Mouse (Mus musculus) embryonic fibroblast, embryonic 13.5 days (primary cell): ENCODE results near the gene Fancd2. TPM values are rescaled to one million over a fixed set of nuclear protein-coding genes. Genes with fewer than 3 reads are reported as not detected.

Experiments used
- H3K27ac ChIP-seq: 2 replicates; pipeline ENCODE4 v1.5.1; 2012; ENCODE audit warnings: low read length, control low read depth, inconsistent platforms; ENCODE audit not compliant: insufficient read depth
- H3K4me1 ChIP-seq: 2 replicates; pipeline ENCODE4 v1.6.1; 2011; ENCODE audit warnings: low read length; ENCODE audit not compliant: control insufficient read depth, insufficient read depth
- H3K4me3 ChIP-seq: 2 replicates; pipeline ENCODE4 v1.5.1; 2011; ENCODE audit warnings: mild to moderate bottlenecking, control low read depth, low read length; ENCODE audit not compliant: insufficient read depth
- CTCF ChIP-seq: IDR thresholded peaks from 2 replicates; pipeline ENCODE4 v1.5.1; 2011; ENCODE audit warnings: mild to moderate bottlenecking, control low read depth, low read length, moderate library complexity, borderline replicate concordance; ENCODE audit not compliant: insufficient read depth
- POLR2A ChIP-seq: IDR thresholded peaks from 2 replicates; pipeline ENCODE4 v1.6.1; 2011; ENCODE audit warnings: low read depth, mild to moderate bottlenecking, control low read depth, low read length, moderate library complexity
- polyA plus RNA-seq: library from polyadenylated mRNA; stranded (reverse); fragments of >200 nt; gene quantifications from 2 replicates; pipeline ENCODE4 v1.2.4, GENCODE M21; 2011; ENCODE audit warnings: low read depth; ENCODE audit not compliant: missing spikeins, insufficient read length

Fancd2 gene
- polyA plus RNA-seq, 1 experiment, result 15.6 TPM

- peak within 1 kb of the TSS; percentile 72 for H3K4me3 ChIP-seq
- 0 out of 2 replicates have a peak, but pooled peaks cover 4% of the 10 kb centered on the region for H3K4me1 ChIP-seq
- no peak for TF ChIP-seq CTCF
- peak; percentile 81 for TF ChIP-seq POLR2A
- peak within 1 kb of the TSS; percentile 66 for H3K27ac ChIP-seq
These were observed 92.7 kb downstream of the Fancd2 start, which contains the start of gene Vhl for GRCm38 (mm10) chr6:113623941-113624751. Vhl (plus strand) TSS chr6:113623959.

- Histone ChIP-seq H3K4me3 (peak overlapping the region; percentile 72), H3K4me1 (0 out of 2 replicates have a peak, but pooled peaks cover 4% of the 10 kb centered on the region), H3K27ac (no peak overlapping the region)
- no peak for TF ChIP-seq POLR2A
- TF ChIP-seq CTCF, result no peak
These were observed 93.7 kb downstream of the Fancd2 start for GRCm38 (mm10) chr6:113624989-113625770.

- TF ChIP-seq CTCF (no peak), POLR2A (no peak)
- no peak overlapping the region for H3K4me3 ChIP-seq
- no peak overlapping the region for H3K27ac ChIP-seq
- 0 out of 2 replicates have a peak, but pooled peaks cover 4% of the 10 kb centered on the region for H3K4me1 ChIP-seq
These were observed 98.8 kb downstream of the Fancd2 start for GRCm38 (mm10) chr6:113630322-113630721.

- Histone ChIP-seq H3K4me3 (no peak overlapping the region), H3K4me1 (no peaks in the 10 kb centered on the region), H3K27ac (no peak overlapping the region)
- TF ChIP-seq CTCF, result no peak
- no peak for TF ChIP-seq POLR2A
These were observed 101.4 kb downstream of the Fancd2 start for GRCm38 (mm10) chr6:113632863-113633262.

- TF ChIP-seq CTCF (peak; percentile 93), POLR2A (peak; percentile 97)
- Histone ChIP-seq H3K4me1 (no peaks in the 10 kb centered on the region), H3K27ac (no peak within 1 kb of the TSS), H3K4me3 (peak within 1 kb of the TSS; percentile 49)
These were observed 107.0 kb downstream of the Fancd2 start, which contains the start of gene Irak2 for GRCm38 (mm10) chr6:113638302-113639040. Irak2 (plus strand) TSS chr6:113638467.

- Histone ChIP-seq H3K27ac (no peak overlapping the region), H3K4me1 (no peaks in the 10 kb centered on the region), H3K4me3 (no peak overlapping the region)
- TF ChIP-seq POLR2A (no peak), CTCF (no peak)
These were observed 107.7 kb downstream of the Fancd2 start for GRCm38 (mm10) chr6:113639201-113639600.

- no peaks in the 10 kb centered on the region for H3K4me1 ChIP-seq
- H3K27ac ChIP-seq, result no peak overlapping the region
- no peak overlapping the region for H3K4me3 ChIP-seq
- TF ChIP-seq POLR2A (no peak), CTCF (no peak)
These were observed 111.1 kb downstream of the Fancd2 start for GRCm38 (mm10) chr6:113642605-113643004.

- Histone ChIP-seq H3K27ac (no peak overlapping the region), H3K4me3 (no peak overlapping the region), H3K4me1 (no peaks in the 10 kb centered on the region)
- TF ChIP-seq CTCF (no peak), POLR2A (no peak)
These were observed 111.5 kb downstream of the Fancd2 start for GRCm38 (mm10) chr6:113643021-113643420.

- Histone ChIP-seq H3K4me1 (no peaks in the 10 kb centered on the region), H3K4me3 (no peak overlapping the region), H3K27ac (no peak overlapping the region)
- TF ChIP-seq CTCF, result no peak
- no peak for TF ChIP-seq POLR2A
These were observed 112.5 kb downstream of the Fancd2 start for GRCm38 (mm10) chr6:113643967-113644366.
